Mouse (Mus musculus) liver, embryonic 14.5 days (tissue): ENCODE results near the gene Lhcgr. TPM values are rescaled to one million over a fixed set of nuclear protein-coding genes. Genes with fewer than 3 reads are reported as not detected.

Experiments
- ATAC-seq: fragments of 200-750 bp; cut with Nextera tagmentation; 2 replicates; pipeline ENCODE4 v1.8.0; 2017; ENCODE audit warnings: moderate number of reproducible peaks, mild to moderate bottlenecking, moderate library complexity; ENCODE audit not compliant: insufficient read depth
- DNase-seq, 3 experiments: peaks; one replicate each; pipeline ENCODE4 v3.0.0-alpha.2; 2012 to 2013; ENCODE audit warnings: low read depth in 3 of 3, low spot score in 3 of 3
- H3K27ac ChIP-seq: fragments of 300-500 bp; sonication (generic); 2 replicates; pipeline ENCODE4 v1.5.1; 2014; ENCODE audit warnings: moderate library complexity, mild to moderate bottlenecking, control low read depth, inconsistent platforms
- H3K27me3 ChIP-seq: fragments of 300-500 bp; sonication (generic); 2 replicates; pipeline ENCODE4 v1.6.1; 2014; ENCODE audit warnings: mild to moderate bottlenecking, low read length, moderate library complexity; ENCODE audit not compliant: control insufficient read depth, insufficient read depth
- H3K36me3 ChIP-seq: fragments of 300-500 bp; sonication (generic); replicated peaks from 2 replicates; pipeline ENCODE4 v1.6.1; 2014; ENCODE audit warnings: low read depth; ENCODE audit not compliant: control insufficient read depth, insufficient read depth
- H3K4me1 ChIP-seq, 2 experiments: fragments of 200-500 bp in 1 of 2; fragments of 300-500 bp in 1 of 2; sonication (generic) in 1 of 2; replicated peaks; 2 replicates each; pipeline ENCODE4 v1.6.1; 2012 to 2014; ENCODE audit warnings: antibody characterized with exemption in 1 of 2, inconsistent platforms in 1 of 2, low read length in 1 of 2; ENCODE audit not compliant: control insufficient read depth in 2 of 2, insufficient read depth in 2 of 2
- H3K4me2 ChIP-seq: fragments of 300-500 bp; sonication (generic); 2 replicates; pipeline ENCODE4 v1.6.1; 2014; ENCODE audit warnings: low read depth, mild to moderate bottlenecking, control low read depth, moderate library complexity
- H3K4me3 ChIP-seq, 2 experiments: fragments of 200-500 bp in 1 of 2; fragments of 300-500 bp in 1 of 2; sonication (generic) in 1 of 2; 2 replicates each; pipeline ENCODE4 v1.5.1; 2012 to 2014; ENCODE audit warnings: low read depth in 2 of 2, low read length in 2 of 2, mild to moderate bottlenecking in 2 of 2, control low read depth in 1 of 2, inconsistent platforms in 1 of 2, moderate library complexity in 1 of 2; ENCODE audit not compliant: insufficient read depth in 1 of 2
- H3K9ac ChIP-seq: fragments of 300-500 bp; sonication (generic); replicated peaks from 2 replicates; pipeline ENCODE4 v1.6.1; 2014; ENCODE audit warnings: mild to moderate bottlenecking, control low read depth, moderate library complexity
- H3K9me3 ChIP-seq: fragments of 300-500 bp; sonication (generic); 2 replicates; pipeline ENCODE4 v1.6.1; 2016; ENCODE audit warnings: low read length, mixed read lengths; ENCODE audit not compliant: control insufficient read depth
- CTCF ChIP-seq: IDR thresholded peaks from 2 replicates; pipeline ENCODE4 v1.5.1; 2016; ENCODE audit warnings: antibody characterized with exemption, low read depth, control low read depth
- EP300 ChIP-seq: IDR thresholded peaks from 2 replicates; pipeline ENCODE4 v1.6.1; 2016; ENCODE audit warnings: antibody characterized with exemption, low read depth
- WGBS: fragments of 180-500 bp; shearing (Covaris S2); extraction: QIAGEN DNeasy Blood & Tissue Kit; methylation state at CpG from one replicate; pipeline ENCODE4 v1.1.7; 2014; ENCODE audit not compliant: insufficient replicate concordance; 5-methylcytosine and 5-hydroxymethylcytosine counted together
- polyA plus RNA-seq, 2 experiments: library from polyadenylated mRNA; depleted of rRNA in 1 of 2; stranded (reverse) in 1 of 2; unstranded in 1 of 2; fragments of >200 nt; fragmentation: Nextera tagmentation in 1 of 2; extraction: Ambion mirVana in 1 of 2; gene quantifications; 2 replicates each; pipeline versions ENCODE4 v1.2.1 to v1.2.3; 2012 to 2014

Gene Lhcgr
- polyA plus RNA-seq, 2 experiments, result not detected

DNA sequence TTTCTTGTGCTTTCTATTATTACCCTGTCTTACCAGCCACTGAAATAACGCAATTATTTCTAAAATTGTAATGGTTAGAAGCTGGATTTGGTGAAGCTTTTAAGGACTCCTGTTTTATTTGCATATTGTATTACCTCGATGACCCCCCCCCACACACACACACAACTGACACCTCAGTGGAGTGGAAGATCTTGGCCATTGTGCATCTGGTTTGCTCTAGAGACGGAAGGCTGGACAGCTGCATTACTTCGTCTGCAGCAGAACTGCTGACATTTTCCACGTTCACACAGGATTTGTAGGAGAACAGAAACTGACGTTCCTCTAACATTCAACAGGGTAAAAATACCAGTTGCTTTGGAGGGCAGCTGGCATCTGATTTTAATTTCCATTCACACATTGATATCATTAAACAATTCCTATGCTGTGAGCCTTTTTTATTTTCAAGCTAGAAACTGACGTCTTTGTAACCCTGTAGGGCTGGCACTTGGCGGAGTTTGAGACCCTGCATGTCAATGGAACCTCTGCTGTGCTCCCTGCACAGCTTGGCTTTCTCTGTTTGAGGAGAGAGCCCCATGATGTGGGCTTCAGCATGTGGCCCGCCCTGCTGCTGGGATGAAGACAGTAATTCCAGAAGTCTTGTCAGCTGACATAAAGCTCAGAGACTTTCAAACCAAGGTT is 95.0 kb downstream of the Lhcgr start:
- DNase-seq (no peak), ATAC-seq (no peak)
- Histone ChIP-seq H3K27ac (no peak overlapping the region), H3K9ac (no peak overlapping the region), H3K4me2 (no peak overlapping the region), H3K36me3 (no peaks in the 10 kb centered on the region), H3K4me1 (no peaks in the 10 kb centered on the region), H3K9me3 (no peaks in the 10 kb centered on the region), H3K4me3 (no peak overlapping the region), H3K27me3 (no peaks in the 10 kb centered on the region)
- TF ChIP-seq EP300 (no peak), CTCF (no peak)
- 62% methylated on average over 9 of the region's 9 CpGs for WGBS

DNA sequence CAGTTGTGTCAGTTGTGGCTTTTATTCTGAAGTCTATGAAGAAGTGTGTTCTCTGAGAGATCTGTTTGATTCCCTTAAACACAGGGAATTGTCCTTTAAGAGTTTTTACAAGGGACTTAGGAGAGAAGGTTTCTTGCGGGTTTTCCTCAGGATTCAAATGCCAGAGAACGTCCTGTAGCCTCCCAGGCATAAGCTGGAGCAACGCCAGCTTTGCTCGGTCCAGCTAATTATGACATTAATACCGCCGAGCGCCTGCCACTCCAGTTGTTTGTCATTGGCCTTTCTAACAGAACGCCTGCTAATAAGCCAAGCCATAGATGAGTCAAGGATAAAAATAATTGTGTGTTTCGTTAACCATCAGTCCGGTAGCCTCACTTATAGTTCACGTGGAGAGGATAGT is 103.6 kb downstream of the Lhcgr start:
- H3K27ac ChIP-seq, result no peak overlapping the region
- WGBS, result 69% methylated on average over 11 of the region's 11 CpGs
- no peak for ATAC-seq
- TF ChIP-seq EP300 (no peak), CTCF (no peak)
- H3K4me1 ChIP-seq, result no peaks in the 10 kb centered on the region
- H3K4me3 ChIP-seq, result no peak overlapping the region
- H3K36me3 ChIP-seq, result no peaks in the 10 kb centered on the region
- no peaks in the 10 kb centered on the region for H3K27me3 ChIP-seq
- no peak overlapping the region for H3K9ac ChIP-seq
- DNase-seq, result no peak
- no peaks in the 10 kb centered on the region for H3K9me3 ChIP-seq
- no peak overlapping the region for H3K4me2 ChIP-seq

DNA sequence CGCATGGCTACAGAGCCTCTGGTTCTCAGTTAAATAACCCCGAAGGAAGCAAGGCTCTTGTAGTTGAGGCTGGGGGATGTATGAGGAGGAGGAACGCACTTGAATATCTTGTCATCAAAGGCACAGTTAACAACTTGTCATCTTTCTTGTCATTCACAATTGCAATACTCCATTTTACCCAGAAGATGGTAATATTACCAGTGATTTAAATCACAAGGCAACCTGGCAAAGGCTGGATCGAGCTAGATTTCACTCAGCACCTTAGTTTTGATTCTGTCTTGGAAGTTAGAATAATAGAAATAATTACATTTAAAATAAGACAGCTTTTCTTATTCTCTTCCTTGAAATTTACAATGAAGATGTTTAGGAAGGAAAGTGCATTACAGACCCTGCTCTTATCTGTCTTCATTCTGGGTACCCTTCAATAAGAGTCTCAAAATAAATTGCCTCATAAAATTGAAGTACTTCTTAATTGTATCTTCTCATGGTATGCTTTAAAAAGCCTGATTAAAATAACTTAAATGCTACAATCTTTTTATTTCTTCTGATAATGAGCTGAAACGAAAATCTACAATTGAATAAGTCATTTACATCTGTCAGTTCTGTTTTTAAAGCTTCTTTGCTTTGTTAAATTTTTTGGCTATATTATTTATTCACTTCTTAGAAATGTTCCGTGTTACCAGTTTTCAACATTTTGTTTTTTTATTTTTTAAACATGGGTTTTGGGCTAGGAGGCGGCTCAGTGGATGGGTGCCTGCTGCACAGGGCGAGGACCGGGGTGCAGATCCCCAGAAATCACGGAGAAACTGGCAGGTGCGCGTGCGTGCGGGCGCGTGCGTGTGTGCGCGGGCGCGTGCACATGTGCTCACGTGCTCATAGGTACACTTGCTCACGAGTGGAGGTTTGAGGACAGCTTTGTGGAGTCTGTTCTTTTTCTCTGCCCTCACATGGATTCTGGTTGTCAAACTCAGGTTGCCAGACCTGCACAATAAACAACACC is 116.2 kb downstream of the Lhcgr start:
- no peak for TF ChIP-seq CTCF
- TF ChIP-seq EP300, result no peak
- Histone ChIP-seq H3K9me3 (no peaks in the 10 kb centered on the region), H3K27me3 (no peaks in the 10 kb centered on the region), H3K4me2 (no peak overlapping the region), H3K4me3 (no peak overlapping the region), H3K4me1 (no peaks in the 10 kb centered on the region), H3K36me3 (no peaks in the 10 kb centered on the region), H3K9ac (no peak overlapping the region), H3K27ac (no peak overlapping the region)
- DNase-seq (no peak), ATAC-seq (no peak)
- 69% methylated on average over 23 of the region's 23 CpGs for WGBS

DNA sequence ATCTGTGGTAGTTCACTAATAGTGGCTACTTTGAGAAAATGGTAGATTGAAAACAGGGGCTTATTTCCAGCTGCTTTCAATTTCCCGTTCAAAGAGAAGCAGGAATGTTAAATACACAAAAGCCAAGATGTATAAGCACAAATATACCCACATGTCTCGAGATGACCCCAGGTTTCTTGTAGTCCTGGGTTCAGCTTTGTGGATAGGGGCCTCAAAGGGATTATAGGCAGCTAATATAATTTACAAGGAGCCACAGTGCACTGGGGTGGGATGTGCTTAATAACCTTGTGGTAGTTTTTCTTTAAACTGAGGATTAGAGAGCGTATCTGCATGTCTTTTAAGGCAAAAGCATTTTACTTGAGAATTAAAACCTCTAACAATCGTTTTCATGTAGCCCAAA is 121.0 kb downstream of the Lhcgr start:
- Histone ChIP-seq H3K36me3 (no peaks in the 10 kb centered on the region), H3K9ac (no peak overlapping the region), H3K27ac (no peak overlapping the region), H3K4me3 (no peak overlapping the region), H3K4me1 (no peaks in the 10 kb centered on the region), H3K4me2 (no peak overlapping the region), H3K27me3 (no peaks in the 10 kb centered on the region), H3K9me3 (no peaks in the 10 kb centered on the region)
- DNase-seq (no peak), ATAC-seq (no peak)
- 42% methylated on average over 4 of the region's 4 CpGs for WGBS
- TF ChIP-seq EP300 (no peak), CTCF (no peak)

DNA sequence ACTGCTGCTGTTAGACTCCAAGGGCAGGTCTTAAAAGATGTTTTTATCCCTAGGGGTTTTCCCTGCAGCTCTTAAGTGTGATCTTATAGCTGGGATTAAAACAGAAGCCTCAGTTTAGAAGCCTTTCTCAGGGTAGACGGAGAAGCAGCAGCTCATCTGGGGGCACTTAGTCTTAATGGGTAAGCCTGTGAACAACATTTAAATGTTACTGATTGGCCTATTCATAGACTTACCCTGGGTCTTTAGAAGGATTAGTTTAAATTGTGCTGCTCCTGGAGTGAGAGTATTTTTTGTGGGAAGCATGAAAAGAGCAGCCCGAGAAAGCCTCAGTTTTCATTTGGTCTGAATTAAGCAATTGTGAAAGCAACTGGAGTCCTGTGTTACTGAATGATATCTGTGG is 121.9 kb downstream of the Lhcgr start:
- no peak overlapping the region for H3K27ac ChIP-seq

More for the DNA sequence above, 121.9 kb downstream of the Lhcgr start:
- H3K9ac ChIP-seq, result no peak overlapping the region
- H3K9me3 ChIP-seq, result no peaks in the 10 kb centered on the region
- H3K36me3 ChIP-seq, result no peaks in the 10 kb centered on the region
- 76% methylated on average over 2 of the region's 2 CpGs for WGBS
- no peak for TF ChIP-seq EP300
- no peak for TF ChIP-seq CTCF
- DNase-seq (no peak), ATAC-seq (no peak)
- H3K4me3 ChIP-seq, result no peak overlapping the region
- H3K4me2 ChIP-seq, result no peak overlapping the region
- H3K4me1 ChIP-seq, result no peaks in the 10 kb centered on the region
- H3K27me3 ChIP-seq, result no peaks in the 10 kb centered on the region
